Mouse (Mus musculus): ENCODE results near the gene Pde4c. TPM values are rescaled to one million over a fixed set of nuclear protein-coding genes. Genes with fewer than 3 reads are reported as not detected.

Gene Pde4c
- polyA plus RNA-seq, 1 experiment, result 1.1 TPM

DNA sequence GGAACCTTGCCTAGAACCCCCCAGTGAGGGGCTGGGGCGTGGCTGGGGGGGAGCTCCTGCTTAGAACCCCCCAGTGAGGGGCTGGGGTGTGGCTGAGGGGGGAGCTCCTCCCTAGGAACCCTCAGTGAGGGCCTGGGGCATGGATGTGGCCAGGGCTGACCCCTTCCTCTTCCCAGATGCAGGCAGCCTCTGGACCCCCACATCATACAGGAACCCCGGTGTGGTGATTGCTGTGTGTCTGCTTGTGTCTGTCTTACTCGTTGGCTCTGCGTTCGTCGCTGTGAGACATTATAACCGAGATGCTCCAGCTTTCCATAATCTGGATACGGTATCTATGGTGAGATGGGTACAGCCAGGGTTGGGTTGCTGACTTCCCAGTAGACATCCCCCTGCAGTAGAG lies 1.9 kb upstream of the Pde4c start:
- Histone ChIP-seq H3K4me3 (ENCODE audit: control insufficient read depth, low read depth, low read length) (no peak overlapping the region), H3K27ac (ENCODE audit: control insufficient read depth, insufficient read depth, low read depth, low read length) (no peak overlapping the region), H3K27me3 (ENCODE audit: control insufficient read depth, insufficient read depth, low read length) (no peaks in the 10 kb centered on the region), H3K36me3 (ENCODE audit: control insufficient read depth, insufficient read depth, low read length) (no peaks in the 10 kb centered on the region), H3K4me1 (ENCODE audit: control insufficient read depth, insufficient read depth, low read length) (no peaks in the 10 kb centered on the region; the same call in 1 of the 2 replicates)
- TF ChIP-seq CTCF (IDR thresholded peaks at IDR 0.05; ENCODE audit: control insufficient read depth, insufficient read depth, insufficient replicate concordance, low read depth, low read length) (no peak), POLR2A (IDR thresholded peaks at IDR 0.05; ENCODE audit: control insufficient read depth, low read depth, low read length) (no peak)

DNA sequence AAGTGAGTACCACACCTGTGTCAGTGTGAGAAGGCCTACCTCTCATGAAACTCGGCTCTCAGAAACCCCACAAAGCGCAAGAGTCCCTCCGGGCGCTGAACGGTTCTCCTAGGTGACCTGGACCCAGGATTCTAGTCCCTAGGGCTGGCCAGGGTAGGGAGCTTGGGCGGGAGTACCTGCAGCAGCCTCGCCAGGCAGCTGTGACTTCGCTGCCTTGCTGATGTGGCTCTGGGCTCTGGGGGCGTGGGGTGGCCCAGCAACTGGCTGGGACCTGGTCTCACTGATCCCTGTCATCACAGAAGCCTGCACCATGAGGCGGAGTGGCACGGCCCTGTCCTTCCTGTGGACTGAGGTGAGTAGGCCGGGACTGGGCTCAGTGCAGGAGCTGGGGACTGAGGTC lies 696 bp downstream of the Pde4c start:
- TF ChIP-seq CTCF (IDR thresholded peaks at IDR 0.05; ENCODE audit: control insufficient read depth, insufficient read depth, insufficient replicate concordance, low read depth, low read length) (no peak), POLR2A (IDR thresholded peaks at IDR 0.05; ENCODE audit: control insufficient read depth, low read depth, low read length) (no peak)
- no peaks in the 10 kb centered on the region; the same call in 1 of the 2 replicates for H3K4me1 ChIP-seq (ENCODE audit: control insufficient read depth, insufficient read depth, low read length)
- H3K27me3 ChIP-seq (ENCODE audit: control insufficient read depth, insufficient read depth, low read length), result no peaks in the 10 kb centered on the region
- H3K36me3 ChIP-seq (ENCODE audit: control insufficient read depth, insufficient read depth, low read length), result no peaks in the 10 kb centered on the region
- no peak overlapping the region for H3K4me3 ChIP-seq (ENCODE audit: control insufficient read depth, low read depth, low read length)
- no peak overlapping the region for H3K27ac ChIP-seq (ENCODE audit: control insufficient read depth, insufficient read depth, low read depth, low read length)

DNA sequence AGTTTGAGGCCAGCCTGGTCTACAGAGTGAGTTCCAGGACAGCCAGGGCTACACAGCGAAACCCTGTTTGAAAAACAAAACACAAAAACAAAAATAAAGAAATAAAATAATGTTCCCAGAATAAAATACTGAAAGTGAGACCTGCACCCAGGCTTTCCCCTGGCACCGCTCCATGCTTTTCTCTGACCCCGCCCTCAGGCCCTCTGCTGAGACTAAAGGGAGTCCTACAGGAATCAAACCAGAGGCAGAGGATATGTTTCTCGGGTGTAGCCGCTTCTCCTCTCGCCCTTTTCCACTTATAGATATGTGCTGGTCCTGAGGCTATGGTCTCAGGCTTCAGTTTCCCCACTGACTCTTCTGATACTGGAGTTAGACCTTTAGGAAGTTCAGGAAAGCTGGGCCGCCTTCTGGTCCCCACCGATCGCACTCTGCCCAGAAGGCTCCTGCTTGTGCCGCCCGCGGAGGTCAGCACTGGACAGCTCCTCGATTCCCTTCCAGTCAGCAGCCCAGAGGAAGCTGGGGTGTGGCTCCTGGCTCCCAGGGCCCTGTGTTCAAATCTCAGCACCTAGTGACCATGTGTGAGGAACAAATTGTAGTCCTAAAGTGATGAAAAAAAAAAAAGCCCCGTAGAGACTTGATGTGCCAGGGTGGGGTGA lies 2.4 kb downstream of the Pde4c start:
- no peak for TF ChIP-seq POLR2A (IDR thresholded peaks at IDR 0.05; ENCODE audit: control insufficient read depth, low read depth, low read length)
- H3K27ac ChIP-seq (ENCODE audit: control insufficient read depth, insufficient read depth, low read depth, low read length), result no peak overlapping the region

DNA sequence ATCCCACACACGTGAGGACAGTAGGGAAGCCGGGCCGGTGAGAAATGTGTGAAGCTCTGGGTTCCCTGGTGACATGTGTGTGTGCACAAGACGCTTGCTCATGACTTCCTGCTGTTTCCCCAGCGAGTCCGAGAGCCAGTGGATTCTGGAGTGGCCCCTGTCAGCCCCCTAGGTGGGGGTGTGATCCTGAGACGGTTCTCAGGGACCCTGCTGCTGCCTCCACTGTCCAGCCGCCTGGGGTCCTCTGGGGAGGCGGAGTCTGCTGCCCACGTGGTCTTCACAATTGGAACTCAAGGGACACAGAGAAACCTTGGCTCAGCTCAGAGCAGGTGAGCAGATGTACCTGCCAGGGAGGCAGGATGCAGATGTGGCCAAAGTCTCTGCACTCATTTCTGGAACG lies 3.2 kb downstream of the Pde4c start:
- Histone ChIP-seq H3K4me1 (ENCODE audit: control insufficient read depth, insufficient read depth, low read length) (peaks cover 7% of the 10 kb centered on the region), H3K27ac (ENCODE audit: control insufficient read depth, insufficient read depth, low read depth, low read length) (no peak overlapping the region), H3K27me3 (ENCODE audit: control insufficient read depth, insufficient read depth, low read length) (no peaks in the 10 kb centered on the region), H3K4me3 (ENCODE audit: control insufficient read depth, low read depth, low read length) (no peak overlapping the region), H3K36me3 (ENCODE audit: control insufficient read depth, insufficient read depth, low read length) (no peaks in the 10 kb centered on the region)
- TF ChIP-seq CTCF (IDR thresholded peaks at IDR 0.05; ENCODE audit: control insufficient read depth, insufficient read depth, insufficient replicate concordance, low read depth, low read length), result no peak

More for the DNA sequence above, 2.4 kb downstream of the Pde4c start:
- H3K36me3 ChIP-seq (ENCODE audit: control insufficient read depth, insufficient read depth, low read length), result no peaks in the 10 kb centered on the region
- H3K4me1 ChIP-seq (ENCODE audit: control insufficient read depth, insufficient read depth, low read length), result peaks cover 7% of the 10 kb centered on the region
- no peaks in the 10 kb centered on the region for H3K27me3 ChIP-seq (ENCODE audit: control insufficient read depth, insufficient read depth, low read length)
- H3K4me3 ChIP-seq (ENCODE audit: control insufficient read depth, low read depth, low read length), result no peak overlapping the region

DNA sequence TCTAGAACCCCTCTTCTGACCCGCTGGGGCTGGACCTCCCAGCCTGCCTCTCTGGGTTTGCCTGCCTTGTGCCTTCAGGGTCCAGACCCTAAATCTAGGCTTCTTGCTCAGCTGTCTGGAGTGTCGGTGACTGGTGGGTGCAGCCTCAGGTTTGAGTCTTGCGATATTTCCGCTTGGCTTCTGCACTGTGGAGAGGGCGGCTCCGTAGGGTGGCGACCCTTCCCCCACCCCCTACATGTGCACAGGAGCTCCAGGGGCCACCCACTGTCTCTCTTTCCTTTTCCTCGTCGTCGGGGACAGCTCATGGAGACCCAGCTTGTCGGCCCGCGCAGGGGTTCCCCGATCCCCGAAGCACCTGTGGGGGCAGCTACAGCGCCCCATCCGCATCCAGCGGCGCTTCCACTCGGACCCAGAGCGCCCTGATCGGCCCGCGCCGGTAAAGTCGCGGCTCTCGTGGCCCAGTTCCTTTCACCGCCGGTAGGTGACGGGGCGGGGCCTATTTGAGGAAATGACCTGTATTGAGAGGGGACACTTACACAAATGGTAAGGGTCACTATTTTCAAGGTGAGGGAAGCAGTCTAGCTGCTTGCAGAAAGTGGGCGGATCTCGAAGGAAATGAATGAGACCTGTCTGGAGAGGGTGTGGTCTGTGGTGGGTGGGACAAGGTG lies 6.4 kb downstream of the Pde4c start:
- H3K27me3 ChIP-seq (ENCODE audit: control insufficient read depth, insufficient read depth, low read length), result no peaks in the 10 kb centered on the region
- TF ChIP-seq CTCF (IDR thresholded peaks at IDR 0.05; ENCODE audit: control insufficient read depth, insufficient read depth, insufficient replicate concordance, low read depth, low read length), result no peak
- TF ChIP-seq POLR2A (IDR thresholded peaks at IDR 0.05; ENCODE audit: control insufficient read depth, low read depth, low read length), result no peak
- H3K36me3 ChIP-seq (ENCODE audit: control insufficient read depth, insufficient read depth, low read length), result no peaks in the 10 kb centered on the region
- peaks cover 7% of the 10 kb centered on the region for H3K4me1 ChIP-seq (ENCODE audit: control insufficient read depth, insufficient read depth, low read length)
- H3K4me3 ChIP-seq (ENCODE audit: control insufficient read depth, low read depth, low read length), result no peak overlapping the region
- H3K27ac ChIP-seq (ENCODE audit: control insufficient read depth, insufficient read depth, low read depth, low read length), result no peak overlapping the region

DNA sequence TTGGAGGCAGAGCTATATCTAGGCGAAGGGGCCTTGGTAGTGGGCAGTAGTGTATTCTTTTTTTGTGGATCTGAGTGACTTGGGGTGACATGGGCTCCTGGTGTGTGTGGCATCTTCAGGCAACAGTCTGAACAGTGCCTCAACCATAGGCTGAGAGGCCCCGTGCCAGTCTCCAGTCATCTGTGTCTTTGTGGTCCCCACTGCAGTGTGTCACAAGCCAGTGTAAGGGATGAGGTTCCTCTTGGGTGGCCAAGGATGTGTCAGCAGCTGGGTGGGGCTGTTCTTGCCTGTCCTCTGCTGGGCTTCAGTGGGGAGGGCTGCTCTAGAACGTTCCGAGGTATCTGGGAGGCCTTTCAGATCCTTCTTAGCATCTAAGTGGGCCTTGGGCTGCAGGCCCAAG lies 7.4 kb downstream of the Pde4c start:
- Histone ChIP-seq H3K4me1 (ENCODE audit: control insufficient read depth, insufficient read depth, low read length) (peaks cover 7% of the 10 kb centered on the region), H3K36me3 (ENCODE audit: control insufficient read depth, insufficient read depth, low read length) (no peaks in the 10 kb centered on the region), H3K4me3 (ENCODE audit: control insufficient read depth, low read depth, low read length) (no peak overlapping the region), H3K27ac (ENCODE audit: control insufficient read depth, insufficient read depth, low read depth, low read length) (no peak overlapping the region), H3K27me3 (ENCODE audit: control insufficient read depth, insufficient read depth, low read length) (no peaks in the 10 kb centered on the region)
- TF ChIP-seq CTCF (IDR thresholded peaks at IDR 0.05; ENCODE audit: control insufficient read depth, insufficient read depth, insufficient replicate concordance, low read depth, low read length) (no peak), POLR2A (IDR thresholded peaks at IDR 0.05; ENCODE audit: control insufficient read depth, low read depth, low read length) (no peak)

DNA sequence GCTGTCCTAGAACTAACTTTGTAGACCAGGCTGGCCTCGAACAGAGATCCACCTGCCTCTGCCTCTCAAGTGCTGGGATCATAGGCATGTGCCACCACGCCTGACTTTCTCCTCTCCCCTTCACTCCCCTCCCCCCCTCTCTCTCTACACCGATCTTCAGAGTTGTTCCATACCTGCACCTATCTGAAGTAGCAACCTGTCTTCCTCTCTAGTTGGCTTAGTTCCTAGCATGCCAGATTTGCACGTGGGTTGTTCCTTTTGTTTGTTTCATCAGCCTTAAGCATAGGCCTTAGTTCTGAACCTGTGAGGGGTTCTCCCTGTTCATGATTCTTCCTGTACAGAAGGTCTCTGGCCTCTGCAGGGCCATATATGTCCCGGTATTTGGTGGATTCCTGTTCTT lies 14.2 kb downstream of the Pde4c start:
- TF ChIP-seq POLR2A (IDR thresholded peaks at IDR 0.05; ENCODE audit: control insufficient read depth, low read depth, low read length) (no peak), CTCF (IDR thresholded peaks at IDR 0.05; ENCODE audit: control insufficient read depth, insufficient read depth, insufficient replicate concordance, low read depth, low read length) (no peak)
- H3K36me3 ChIP-seq (ENCODE audit: control insufficient read depth, insufficient read depth, low read length), result no peaks in the 10 kb centered on the region
- no peak overlapping the region for H3K27ac ChIP-seq (ENCODE audit: control insufficient read depth, insufficient read depth, low read depth, low read length)
- no peak overlapping the region for H3K4me3 ChIP-seq (ENCODE audit: control insufficient read depth, low read depth, low read length)
- no peaks in the 10 kb centered on the region for H3K27me3 ChIP-seq (ENCODE audit: control insufficient read depth, insufficient read depth, low read length)
- H3K4me1 ChIP-seq (ENCODE audit: control insufficient read depth, insufficient read depth, low read length), result no peaks in the 10 kb centered on the region; the same call in 1 of the 2 replicates
